Comparison of ENCODE assay signal across 8 mouse cellular contexts in the genomic region with DNA sequence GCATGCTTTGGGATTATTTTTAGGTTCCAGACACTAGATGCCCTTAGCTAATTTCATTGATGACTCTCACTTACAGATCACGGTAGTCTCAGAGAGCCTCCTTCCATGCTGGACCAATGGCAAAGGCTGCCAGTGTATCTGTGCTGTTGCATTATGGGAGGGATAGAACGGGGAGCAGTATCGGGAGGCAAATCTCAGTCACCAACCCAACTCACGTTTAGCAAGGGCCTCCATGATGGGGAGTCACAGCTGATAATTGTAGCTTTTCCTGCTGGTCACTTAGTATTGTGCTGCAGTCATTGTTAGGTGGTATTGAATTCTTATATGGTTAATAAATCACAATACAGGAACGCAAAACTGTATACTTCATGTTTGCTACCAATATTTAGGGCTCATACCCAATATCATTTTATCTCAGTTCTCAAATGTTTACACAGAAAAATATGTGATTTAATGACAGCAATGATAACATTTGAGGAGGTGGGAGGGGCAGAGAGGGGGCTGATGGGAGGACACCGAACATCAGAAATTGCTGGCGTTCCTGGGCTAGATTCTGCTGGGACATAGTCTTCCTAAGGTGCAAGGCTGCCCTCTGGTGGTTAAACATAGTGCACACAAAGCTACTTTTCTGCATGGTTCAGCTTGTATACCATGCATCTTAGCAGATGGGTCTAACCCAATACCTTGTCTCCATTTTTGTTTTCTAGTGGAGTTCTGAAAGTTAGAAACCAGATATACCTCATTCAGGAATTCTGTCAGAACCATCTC. TPM values are rescaled to one million over a fixed set of nuclear protein-coding genes. Genes with fewer than 3 reads are reported as not detected.
DNase-seq lines count a peak whose midpoint lies in the region; ATAC-seq and TF ChIP-seq lines count a peak whose summit lies in the region.

No protein-coding gene starts in this region.

- no peak overlapping the region for H3K4me3 ChIP-seq in C2C12 (ENCODE audit: insufficient read depth, poor library complexity, severe bottlenecking)
- H3K4me3 ChIP-seq in embryonic facial prominence, embryonic 10.5 days: no peak overlapping the region
- no peak overlapping the region for H3K4me3 ChIP-seq in liver, embryonic 14.5 days (ENCODE audit: insufficient read depth in 1 of 2, low read depth in 2 of 2, low read length in 2 of 2)

- H3K4me1 ChIP-seq in embryonic facial prominence, embryonic 10.5 days: peaks cover 51% of the 10 kb centered on the region
- H3K4me1 ChIP-seq in liver, embryonic 14.5 days (replicated peaks; ENCODE audit: control insufficient read depth in 2 of 2, insufficient read depth in 2 of 2, low read length in 1 of 2): peaks cover 14 to 15% of the 10 kb centered on the region in 2 experiments

- no peaks in the 10 kb centered on the region for H3K79me2 ChIP-seq in C2C12 (ENCODE audit: control insufficient read depth, insufficient read depth)

- no peaks in the 10 kb centered on the region for H3K79me3 ChIP-seq in C2C12 (ENCODE audit: low read depth)

- ATAC-seq in liver, embryonic 14.5 days (ENCODE audit: insufficient read depth): no peak

- peak; percentile 56 for DNase-seq in adrenal gland, adult 2 months
- peak; percentile 80 for DNase-seq in embryonic facial prominence, embryonic 10.5 days (ENCODE audit: low spot score)
- DNase-seq in heart, adult 9 months (ENCODE audit: low spot score in 2 of 2): peak; percentile 27 to 69
- DNase-seq in kidney, adult 9 months: peak; percentile 85
- peak; percentile 38 to 52 (median 41) for DNase-seq in liver, embryonic 14.5 days (ENCODE audit: low read depth in 3 of 3, low spot score in 3 of 3)
- DNase-seq in neural tube, embryonic 10.5 days (ENCODE audit: extremely low spot score, low spot score): peak; percentile 67
- DNase-seq in testis, postnatal 14 days (ENCODE audit: low spot score): peak; percentile 52

- no peak overlapping the region for H3K9ac ChIP-seq in liver, embryonic 14.5 days (replicated peaks)

- no peak for TF ChIP-seq EP300 in liver, embryonic 14.5 days (IDR thresholded peaks at IDR 0.05; ENCODE audit: low read depth)

- no peaks in the 10 kb centered on the region for H3K27me3 ChIP-seq in C2C12 (ENCODE audit: control insufficient read depth, insufficient read depth, insufficient read length)
- H3K27me3 ChIP-seq in embryonic facial prominence, embryonic 10.5 days (replicated peaks; ENCODE audit: low read depth, poor library complexity, severe bottlenecking): no peaks in the 10 kb centered on the region
- H3K27me3 ChIP-seq in liver, embryonic 14.5 days (ENCODE audit: control insufficient read depth, insufficient read depth, low read length): no peaks in the 10 kb centered on the region

- WGBS in embryonic facial prominence, embryonic 10.5 days: 49% methylated on average over 7 of the region's 7 CpGs
- WGBS in liver, embryonic 14.5 days (ENCODE audit: insufficient replicate concordance): 51% methylated on average over 7 of the region's 7 CpGs

- peak; percentile 66 for TF ChIP-seq CTCF in C2C12 (IDR thresholded peaks at IDR 0.05; ENCODE audit: control insufficient read depth, insufficient read depth, insufficient read length)
- peak; percentile 88 for TF ChIP-seq CTCF in liver, embryonic 14.5 days (IDR thresholded peaks at IDR 0.05; ENCODE audit: low read depth)

- H3ac ChIP-seq in C2C12 (ENCODE audit: control insufficient read depth, insufficient read length, low read depth): peak overlapping the region; percentile 0

- H3K36me3 ChIP-seq in C2C12 (ENCODE audit: control insufficient read depth, insufficient read depth): no peaks in the 10 kb centered on the region
- peaks cover 67% of the 10 kb centered on the region for H3K36me3 ChIP-seq in embryonic facial prominence, embryonic 10.5 days (replicated peaks)
- no peaks in the 10 kb centered on the region for H3K36me3 ChIP-seq in liver, embryonic 14.5 days (replicated peaks; ENCODE audit: control insufficient read depth, insufficient read depth, low read depth)

- H3K27ac ChIP-seq in embryonic facial prominence, embryonic 10.5 days (replicated peaks): peak overlapping the region; percentile 70
- H3K27ac ChIP-seq in liver, embryonic 14.5 days: no peak overlapping the region

- no peaks in the 10 kb centered on the region for H3K9me3 ChIP-seq in embryonic facial prominence, embryonic 10.5 days
- H3K9me3 ChIP-seq in liver, embryonic 14.5 days (ENCODE audit: control insufficient read depth, low read length): no peaks in the 10 kb centered on the region

- peak overlapping the region; percentile 27 for H3K4me2 ChIP-seq in liver, embryonic 14.5 days (ENCODE audit: low read depth)

TF ChIP-seq in C2C12, 6 proteins besides CTCF, POLR2A, EP300 and RAD21:
- TF ChIP-seq MYOG (IDR thresholded peaks at IDR 0.05; ENCODE audit: control insufficient read depth, extremely low read depth, insufficient read length) (no peak), CEBPB (IDR thresholded peaks at IDR 0.05; ENCODE audit: low read depth) (no peak), MAX (IDR thresholded peaks at IDR 0.05) (no peak), MYOD1 (IDR thresholded peaks at IDR 0.05; ENCODE audit: control insufficient read depth, insufficient read length, low read depth) (no peak), USF1 (IDR thresholded peaks at IDR 0.05; ENCODE audit: low read depth) (no peak), FOSL1 (IDR thresholded peaks at IDR 0.05; ENCODE audit: insufficient read depth, low read length, poor library complexity, severe bottlenecking) (no peak)

RNA-seq across cellular contexts. Expression of gene Lypd6b, which starts 53.3 kb away (rescaled TPM):
- polyA plus RNA-seq in C2C12 (2012; fragmentation: generic; extraction: Trizol): 0.02 TPM
- total RNA-seq in adrenal gland, adult 2 months (2021): 1 to 10 TPM in 1 of 2 experiments, not detected in 1; 1.1 TPM
- polyA plus RNA-seq in adrenal gland, adult 2 months (2012; rRNA removed): 0.06 TPM in 1 of 2 replicates, not detected in the other
- polyA plus RNA-seq in embryonic facial prominence, embryonic 10.5 days (2016; fragmentation: Nextera tagmentation; extraction: Ambion mirVana): 2.9 and 3.9 TPM in 2 replicates
- polyA plus RNA-seq in liver, embryonic 14.5 days (2012; rRNA removed): 0.02 and 0.04 TPM in 2 replicates
- polyA plus RNA-seq in liver, embryonic 14.5 days (2014; fragmentation: Nextera tagmentation; extraction: Ambion mirVana): not detected in 2 replicates
